Mouse (Mus musculus) Patski (cell line): ENCODE measurements around the gene Gatd1. TPM values are rescaled to one million over a fixed set of nuclear protein-coding genes. Genes with fewer than 3 reads are reported as not detected.

Source experiments
- ATAC-seq: fragments of 100-300 bp; one replicate; pipeline ENCODE4 v1.8.0; 2021
- CTCF ChIA-PET: fragments of 350-600 bp; sonication (Branson Sonifier 250); formaldehyde crosslinking; loops from one replicate; lab custom pipeline; 2022; ENCODE audit warnings: inconsistent platforms; lab: Charles Lee
- POLR2A ChIA-PET: fragments of 350-600 bp; sonication (Branson Sonifier 250); formaldehyde crosslinking; loops from one replicate; lab custom pipeline; 2022; ENCODE audit warnings: antibody characterized with exemption, inconsistent platforms; lab: Charles Lee
- DNase-seq: peaks from one replicate; pipeline ENCODE4 v3.0.0-alpha.2; 2011; ENCODE audit warnings: low read depth, low spot score
- H3K27me3 ChIP-seq: fragments of 371-371 bp; one replicate; pipeline ENCODE4 v1.5.1; 2021
- CTCF ChIP-seq: fragments of 100-300 bp; IDR thresholded peaks from one replicate; pipeline ENCODE4 v1.5.1; 2021
- in situ Hi-C: fragments of 300-500 bp; cut with MboI; formaldehyde crosslinking; loops from 3 replicates; pipeline ENCODE4 v1.11.1; 2018; ENCODE audit warnings: low pct_unique_long_range_greater_than_20kb, mixed read lengths
- polyA plus RNA-seq: library from polyadenylated mRNA; unstranded; gene quantifications from one replicate; pipeline ENCODE4 v1.2.3, GENCODE M21; 2021

Gatd1 gene
- polyA plus RNA-seq, 1 experiment from 2014 or later, result 38.7 TPM

DNA sequence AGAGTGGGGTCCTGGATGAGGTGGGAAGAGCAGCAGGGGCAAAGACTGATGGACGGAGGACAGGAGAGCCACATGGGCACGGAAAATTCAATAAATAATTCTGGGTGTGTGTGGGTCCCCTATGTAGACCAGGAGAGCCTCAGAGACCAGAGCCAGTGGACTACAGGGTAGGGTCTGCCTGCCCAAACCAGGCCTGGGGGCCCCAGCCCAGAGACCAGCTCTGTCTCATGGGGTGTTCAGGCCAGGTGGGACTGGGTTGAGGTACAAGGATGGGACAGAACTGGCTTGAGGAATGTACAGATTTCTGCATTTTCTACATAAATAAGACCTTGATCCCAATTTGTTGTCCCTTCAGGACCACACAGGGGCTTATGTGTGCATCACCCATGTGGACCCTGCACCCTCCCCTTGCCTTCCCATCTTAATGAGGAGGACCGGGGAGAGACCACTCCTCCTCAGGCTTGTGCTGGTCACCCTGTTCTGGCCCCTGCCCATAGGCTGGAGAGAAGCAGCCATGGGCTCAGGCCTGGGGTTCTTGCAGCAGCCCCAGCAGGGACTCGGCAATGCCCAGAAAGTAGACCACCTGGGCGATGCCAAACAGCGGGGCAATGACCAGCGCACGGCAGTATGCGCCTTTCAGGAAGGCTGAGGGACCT, 16.8 kb upstream of the Gatd1 start:
- TF ChIP-seq CTCF, result no peak
- in situ Hi-C loops, result no loop called here
- ATAC-seq, result no peak
- DNase-seq, result no peak
- CTCF ChIA-PET, result no interaction called here
- POLR2A ChIA-PET, result interaction anchor here (1.4 kb wide), 1 partner anchor 14 kb away, joined by 3 read pairs; no protein-coding TSS in a partner anchor
- H3K27me3 ChIP-seq, result no peaks in the 10 kb centered on the region

DNA sequence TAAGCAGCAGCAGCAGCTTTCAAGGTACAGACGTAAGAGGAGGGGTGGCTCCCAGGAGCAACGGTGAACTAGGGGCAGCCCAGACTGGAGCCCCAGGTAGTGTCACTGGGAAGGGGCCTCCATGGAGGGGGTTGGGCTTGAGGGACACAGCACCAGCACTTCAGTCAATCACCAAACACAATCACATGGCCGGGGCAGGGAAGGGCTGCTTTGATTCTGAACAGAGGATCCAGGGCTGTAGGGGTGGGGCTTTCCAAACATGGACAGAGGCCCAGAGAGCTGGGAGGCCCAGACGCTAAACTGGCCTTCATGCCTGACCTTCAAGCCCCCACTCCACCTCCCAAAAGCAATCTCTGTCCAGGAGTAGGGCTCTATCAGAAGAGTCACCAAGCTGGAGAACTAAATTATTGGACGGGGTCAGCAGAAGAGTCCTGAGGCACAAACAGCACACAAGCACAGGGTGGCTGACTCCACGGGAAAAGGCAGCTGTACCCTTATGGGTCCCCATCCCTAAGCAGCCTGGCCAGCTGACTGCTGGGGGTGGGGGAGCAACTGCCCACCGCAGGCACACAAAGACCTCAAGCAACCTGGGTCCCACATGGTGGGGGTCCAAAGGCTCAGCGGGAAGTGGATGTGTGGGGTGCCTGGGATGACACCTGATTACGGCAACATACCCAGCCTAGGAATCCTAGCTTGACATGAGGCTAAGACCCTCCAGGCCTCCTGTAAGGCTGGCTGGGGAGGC, 16.1 kb upstream of the Gatd1 start:
- in situ Hi-C loops, result no loop called here
- POLR2A ChIA-PET, result no interaction called here
- TF ChIP-seq CTCF, result no peak
- no peak for DNase-seq
- CTCF ChIA-PET, result no interaction called here
- H3K27me3 ChIP-seq, result no peaks in the 10 kb centered on the region
- ATAC-seq, result no peak

DNA sequence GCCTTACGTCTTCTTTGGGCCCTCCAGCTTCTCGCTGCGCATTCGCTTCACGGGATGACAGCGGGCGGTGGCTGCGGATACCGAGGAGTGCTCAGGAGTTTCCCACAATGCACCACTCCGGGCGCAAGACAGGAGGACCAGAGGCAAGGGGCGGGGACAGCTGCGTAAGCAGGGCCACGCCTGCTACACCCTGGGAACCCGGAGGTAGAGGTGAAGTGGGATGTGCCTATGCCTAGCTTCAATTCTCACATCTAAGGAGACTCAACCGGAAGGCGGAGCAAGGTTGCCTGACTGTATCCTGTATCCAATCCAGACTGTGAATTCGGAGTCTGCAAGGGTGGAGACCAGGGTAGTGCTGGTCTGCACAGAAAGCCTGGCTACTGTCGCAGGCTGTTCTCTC, 15.4 kb upstream of the Gatd1 start, which contains the start of gene Cend1:
Gene Cend1 (minus strand): TSS at position 182 of the 400 bp plus-strand sequence.
- CTCF ChIA-PET, result interaction anchor here (1.3 to 2.0 kb wide), 2 partner anchors 11 to 13 kb away, joined by 4 to 6 read pairs; no protein-coding TSS in a partner anchor
- no peak for TF ChIP-seq CTCF
- POLR2A ChIA-PET, result interaction anchor here (0.6 kb wide), 1 partner anchor 14 kb away, joined by 3 read pairs; no protein-coding TSS in a partner anchor
- no peaks in the 10 kb centered on the region for H3K27me3 ChIP-seq
- ATAC-seq (no peak), DNase-seq (no peak)
- in situ Hi-C loops, result no loop called here

DNA sequence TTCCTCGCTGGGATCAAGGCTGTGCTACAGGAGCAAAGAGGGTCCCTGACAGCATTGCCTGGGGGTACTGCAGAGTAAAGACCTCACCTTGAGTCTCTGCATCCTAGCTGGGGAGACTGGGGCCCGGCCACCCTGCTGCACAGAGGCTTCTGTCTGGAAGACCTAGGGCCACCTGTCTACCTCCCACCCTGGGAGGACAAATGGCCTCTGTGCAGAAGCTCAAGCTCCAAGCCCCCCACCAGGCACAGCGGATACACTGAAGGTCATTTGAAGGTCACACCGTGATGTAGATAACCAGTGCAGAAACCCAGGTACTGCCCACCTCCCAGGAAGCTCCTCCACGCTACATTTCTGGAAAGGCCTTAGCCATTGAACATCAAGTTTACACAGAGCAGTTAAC, 14.8 kb upstream of the Gatd1 start:
- ChIA-PET CTCF (interaction anchor here (1.3 to 2.0 kb wide), 2 partner anchors 10 to 14 kb away, joined by 4 to 6 read pairs; no protein-coding TSS in a partner anchor), POLR2A (interaction anchor here (0.5 to 0.9 kb wide), 2 partner anchors 8 to 205 kb away, joined by 3 to 8 read pairs; no protein-coding TSS in a partner anchor)
- TF ChIP-seq CTCF, result no peak

DNA sequence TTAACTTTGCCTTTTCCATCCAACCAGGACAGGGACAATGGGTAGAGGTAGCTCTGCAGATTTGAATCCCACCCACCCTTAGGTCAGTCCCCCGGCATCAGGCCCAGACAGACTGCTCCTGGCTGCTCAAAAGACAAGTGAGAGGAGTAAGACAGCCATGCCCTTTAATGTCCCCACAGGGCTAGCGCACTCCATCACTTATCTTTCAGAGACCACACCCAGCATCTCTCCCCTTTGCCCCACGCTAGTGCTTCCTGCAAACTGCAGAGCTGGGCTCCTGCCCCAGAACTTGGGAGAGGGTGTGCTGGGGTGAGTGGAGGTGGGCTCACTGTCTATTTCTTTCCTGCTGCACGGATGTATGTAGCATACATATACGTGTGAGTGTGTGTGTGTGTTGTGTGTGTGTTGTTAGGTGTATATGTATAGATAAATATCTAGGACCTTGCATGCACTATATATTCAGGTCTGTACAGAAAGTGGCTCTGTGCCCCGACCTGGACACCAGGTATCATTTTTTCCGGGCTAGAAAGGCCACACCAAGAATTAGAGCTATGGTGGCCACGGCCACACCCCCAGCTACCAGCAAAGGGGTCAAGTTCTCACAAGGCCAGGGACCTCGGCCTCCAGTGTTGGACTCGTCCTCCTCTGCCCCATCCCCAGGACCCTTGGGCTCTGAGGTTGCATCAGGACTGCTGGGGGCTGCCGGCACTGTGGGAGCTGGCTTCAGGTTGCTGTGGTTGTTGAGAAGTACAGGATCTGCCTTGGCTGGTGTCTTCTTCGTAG, 13.2 kb upstream of the Gatd1 start:
- ATAC-seq, result no peak
- POLR2A ChIA-PET, result no interaction called here
- in situ Hi-C loops, result no loop called here

More for the DNA sequence above, 14.8 kb upstream of the Gatd1 start:
- in situ Hi-C loops, result no loop called here
- ATAC-seq (no peak), DNase-seq (no peak)
- no peaks in the 10 kb centered on the region for H3K27me3 ChIP-seq

DNA sequence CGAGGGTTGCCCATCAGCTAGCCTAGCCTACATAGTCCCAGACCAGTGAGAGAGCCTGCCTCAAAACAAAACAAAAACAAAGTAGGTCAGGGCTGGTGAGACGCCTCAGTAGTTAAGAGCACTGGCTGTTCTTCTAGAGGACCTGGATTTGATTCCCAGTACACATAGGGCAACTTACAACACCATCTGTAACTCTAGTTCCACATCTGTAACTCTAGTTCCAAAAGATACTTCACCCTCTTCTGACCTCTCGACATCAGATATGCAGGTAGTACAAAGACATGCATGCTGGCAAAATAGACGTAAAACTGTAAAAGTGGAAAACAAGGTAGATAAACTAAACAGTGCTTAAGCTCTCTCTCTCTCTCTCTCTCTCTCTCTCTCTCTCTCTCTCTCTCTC, 9.9 kb upstream of the Gatd1 start:
- ChIA-PET CTCF (no interaction called here), POLR2A (no interaction called here)
- in situ Hi-C loops, result no loop called here
- DNase-seq (no peak), ATAC-seq (no peak)
- H3K27me3 ChIP-seq, result no peaks in the 10 kb centered on the region
- no peak for TF ChIP-seq CTCF

More for the DNA sequence above, 13.2 kb upstream of the Gatd1 start:
- no peaks in the 10 kb centered on the region for H3K27me3 ChIP-seq
- CTCF ChIA-PET, result interaction anchor here (1.2 to 2.0 kb wide), 3 partner anchors 9 to 13 kb away, joined by 3 to 7 read pairs (median 6); no protein-coding TSS in a partner anchor
- DNase-seq, result no peak
- no peak for TF ChIP-seq CTCF

DNA sequence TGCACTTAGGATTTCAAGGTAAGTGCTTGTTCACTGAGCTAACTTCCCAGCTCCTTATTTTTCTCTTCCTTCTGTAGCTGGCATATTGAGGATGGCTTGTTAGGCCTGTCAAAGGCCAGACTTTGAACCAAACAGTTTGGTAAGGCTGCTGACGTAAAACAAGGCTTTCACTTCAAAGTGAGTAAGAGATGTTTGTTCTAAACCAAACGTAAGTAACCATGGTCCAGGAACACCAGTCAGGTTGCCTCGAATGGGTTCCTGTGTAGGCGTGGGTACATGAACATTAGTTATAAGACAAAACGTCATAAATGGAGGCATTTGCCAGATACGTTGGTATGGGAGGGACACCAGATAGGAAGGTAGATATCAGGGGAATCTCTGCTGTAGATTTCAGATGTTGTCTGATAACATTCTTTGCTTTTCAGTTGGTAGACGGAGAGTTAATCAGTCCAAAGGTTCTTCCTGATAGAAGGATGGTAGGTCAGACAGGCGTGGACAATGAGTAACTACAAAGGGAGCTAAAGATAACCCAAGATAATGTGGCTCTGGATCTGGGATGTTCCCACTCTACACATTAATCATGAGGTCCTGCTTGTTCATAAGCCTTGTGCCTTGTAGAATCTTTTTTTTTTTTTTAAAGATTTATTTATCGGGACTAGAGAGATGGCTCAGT, 6.2 kb upstream of the Gatd1 start:
- ChIA-PET POLR2A (interaction anchor here (0.7 kb wide), 1 partner anchor 381 kb away, joined by 3 read pairs; no protein-coding TSS in a partner anchor), CTCF (no interaction called here)
- H3K27me3 ChIP-seq, result no peaks in the 10 kb centered on the region
- ATAC-seq (no peak), DNase-seq (no peak)
- TF ChIP-seq CTCF, result no peak
- in situ Hi-C loops, result no loop called here

DNA sequence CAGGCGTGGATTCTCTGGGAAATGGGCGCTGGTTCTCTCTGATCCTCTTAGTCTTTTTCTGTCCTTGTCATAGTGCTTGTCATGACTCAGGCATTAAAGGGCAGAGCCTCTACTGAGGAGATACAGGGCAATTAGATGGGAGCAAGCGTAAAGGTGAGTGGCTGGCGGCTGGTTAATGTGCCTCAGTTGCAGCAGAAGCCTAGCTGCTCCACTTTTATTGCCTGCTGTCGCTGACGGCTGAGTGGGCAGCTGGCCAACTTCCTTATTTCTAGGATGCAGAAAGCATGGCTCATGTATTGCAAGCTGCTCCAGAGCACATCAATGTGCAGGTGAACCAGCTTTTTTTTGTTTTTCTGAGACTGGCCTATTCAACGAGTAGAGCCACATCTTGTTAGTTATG, 5.0 kb upstream of the Gatd1 start:
- ChIA-PET POLR2A (no interaction called here), CTCF (interaction anchor here (1.6 kb wide), 1 partner anchor 9 kb away, joined by 6 read pairs; no protein-coding TSS in a partner anchor)
- DNase-seq (no peak), ATAC-seq (no peak)
- in situ Hi-C loops, result no loop called here
- no peaks in the 10 kb centered on the region for H3K27me3 ChIP-seq
- TF ChIP-seq CTCF, result no peak

DNA sequence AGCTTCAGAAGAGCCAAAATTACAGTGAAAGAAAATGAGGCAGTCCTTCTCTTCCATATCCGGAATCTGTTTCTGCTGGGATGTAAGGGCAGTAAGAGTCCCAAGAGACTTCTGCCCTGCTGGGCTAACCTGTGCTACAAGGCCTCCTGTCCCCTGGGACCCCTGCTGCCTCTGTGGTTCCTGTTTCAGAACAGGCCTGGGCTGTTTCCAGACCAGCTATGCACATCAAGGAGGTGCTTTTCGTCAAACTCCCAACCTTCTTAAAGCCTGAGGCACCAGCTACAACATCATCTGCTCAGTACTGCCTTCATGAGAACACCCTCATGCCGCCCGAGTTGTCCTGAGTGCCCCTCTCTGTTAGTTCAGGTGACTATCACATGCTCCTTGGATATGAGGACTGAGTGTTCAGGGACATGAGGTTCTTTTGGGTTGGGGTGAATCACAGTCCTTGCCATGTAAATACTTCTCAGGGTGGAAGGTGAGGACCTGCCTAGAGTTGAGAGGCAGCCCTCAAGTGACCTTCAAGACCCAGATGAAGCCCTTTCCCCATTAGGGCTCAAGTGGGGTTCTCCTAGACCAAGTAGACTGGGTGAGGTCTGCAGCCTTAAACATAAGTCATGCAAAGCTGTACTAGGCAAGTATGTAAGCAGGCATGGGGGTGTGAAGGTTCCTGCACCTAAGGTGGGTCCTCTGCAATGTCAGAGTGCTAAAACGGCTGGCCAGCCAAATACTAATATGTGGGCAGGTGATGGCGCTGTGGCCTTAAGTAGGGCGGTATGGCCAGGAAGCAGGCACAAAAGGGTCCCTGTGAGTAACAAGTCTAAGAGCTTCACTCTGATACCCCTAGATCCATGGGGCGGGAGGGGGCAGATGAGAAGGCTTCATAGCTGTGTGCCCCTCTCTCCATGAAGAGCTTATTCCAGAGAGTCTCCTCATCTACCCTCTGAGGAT, 4.1 kb upstream of the Gatd1 start:
- H3K27me3 ChIP-seq, result no peaks in the 10 kb centered on the region
- ATAC-seq, result no peak
- DNase-seq, result no peak
- no peak for TF ChIP-seq CTCF
- in situ Hi-C loops, result no loop called here
- POLR2A ChIA-PET, result no interaction called here
- CTCF ChIA-PET, result interaction anchor here (1.6 kb wide), 1 partner anchor 10 kb away, joined by 6 read pairs; no protein-coding TSS in a partner anchor
